Mouse (Mus musculus): Measurements from ENCODE around the gene Scamp1. TPM values are rescaled to one million over a fixed set of nuclear protein-coding genes. Genes with fewer than 3 reads are reported as not detected.

The Scamp1 gene
- polyA plus RNA-seq, 1 experiment from 2014 or later = 29.1 TPM

DNA sequence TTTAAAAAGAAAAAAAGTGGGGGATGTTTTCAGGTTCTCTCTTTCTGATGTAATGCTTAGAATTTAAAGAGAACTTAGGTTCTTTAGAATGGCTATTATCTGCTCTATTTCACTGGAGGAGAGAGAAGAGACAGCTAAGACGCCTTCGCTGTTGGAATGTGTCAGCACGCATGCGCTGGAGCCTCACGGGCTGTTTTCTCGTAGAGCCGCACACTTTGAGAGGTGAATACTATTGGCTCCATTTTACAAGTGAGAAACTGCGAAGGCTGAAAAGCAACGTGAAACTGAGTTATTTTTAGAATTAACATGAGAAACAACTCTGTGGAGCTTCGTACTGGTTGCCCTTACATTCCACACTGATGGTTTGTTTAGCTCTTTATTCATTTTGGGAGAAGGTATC lies 8.3 kb upstream of the Scamp1 start:
- Histone ChIP-seq H3K9me3 (ENCODE audit: control insufficient read depth, low read length) (no peaks in the 10 kb centered on the region), H3K27ac (ENCODE audit: low read length) (no peak overlapping the region), H3K27me3 (replicated peaks; ENCODE audit: control insufficient read depth, insufficient read depth, low read length) (no peaks in the 10 kb centered on the region), H3K4me1 (ENCODE audit: control insufficient read depth, insufficient read depth, low read length) (no peaks in the 10 kb centered on the region), H3K4me3 (ENCODE audit: low read length) (no peak overlapping the region), H3K9ac (ENCODE audit: low read depth, low read length) (no peak overlapping the region), H3K36me3 (ENCODE audit: control insufficient read depth, insufficient read depth, low read length) (no peaks in the 10 kb centered on the region), H3K4me2 (ENCODE audit: low read depth, low read length) (no peak overlapping the region)
- no peak for ATAC-seq
- WGBS = 66% methylated on average over 10 of the region's 10 CpGs

DNA sequence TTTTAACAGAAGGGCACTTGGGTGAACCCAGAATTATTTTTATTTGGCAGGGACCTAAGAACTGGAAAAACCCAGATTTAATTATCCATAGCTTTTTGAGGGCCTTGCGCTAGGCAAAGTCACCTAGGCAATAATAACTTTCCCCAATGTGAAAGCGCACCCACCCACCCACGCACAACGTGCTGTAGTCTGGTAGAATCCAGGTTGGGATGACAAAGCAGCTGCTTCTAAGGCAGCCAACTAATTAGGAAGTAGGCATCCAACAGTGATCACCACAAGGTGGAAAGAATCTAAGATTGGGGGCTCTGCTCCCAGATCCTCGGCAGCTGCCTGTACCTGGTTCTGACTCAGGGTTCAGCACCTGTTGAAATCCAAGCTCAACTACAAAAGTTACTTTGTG lies 538 bp upstream of the Scamp1 start:
- Histone ChIP-seq H3K4me1 (ENCODE audit: control insufficient read depth, insufficient read depth, low read length) (peaks cover 9% of the 10 kb centered on the region; the same call in 1 of the 2 replicates), H3K27ac (ENCODE audit: low read length) (no peak overlapping the region), H3K36me3 (ENCODE audit: control insufficient read depth, insufficient read depth, low read length) (no peaks in the 10 kb centered on the region), H3K27me3 (replicated peaks; ENCODE audit: control insufficient read depth, insufficient read depth, low read length) (no peaks in the 10 kb centered on the region), H3K4me3 (ENCODE audit: low read length) (peak overlapping the region; percentile 98), H3K9me3 (ENCODE audit: control insufficient read depth, low read length) (no peaks in the 10 kb centered on the region), H3K4me2 (ENCODE audit: low read depth, low read length) (peak overlapping the region; percentile 82), H3K9ac (ENCODE audit: low read depth, low read length) (peak overlapping the region; percentile 92; the same call in 1 of the 2 replicates)
- WGBS = 37% methylated on average over 5 of the region's 5 CpGs
- no peak for ATAC-seq

- Histone ChIP-seq H3K4me1 (ENCODE audit: control insufficient read depth, insufficient read depth, low read length) (peaks cover 9% of the 10 kb centered on the region; the same call in 1 of the 2 replicates), H3K36me3 (ENCODE audit: control insufficient read depth, insufficient read depth, low read length) (no peaks in the 10 kb centered on the region), H3K4me3 (ENCODE audit: low read length) (peak overlapping the region; percentile 98), H3K27ac (ENCODE audit: low read length) (peak overlapping the region; percentile 65), H3K9me3 (ENCODE audit: control insufficient read depth, low read length) (no peaks in the 10 kb centered on the region), H3K27me3 (replicated peaks; ENCODE audit: control insufficient read depth, insufficient read depth, low read length) (no peaks in the 10 kb centered on the region), H3K4me2 (ENCODE audit: low read depth, low read length) (peak overlapping the region; percentile 82), H3K9ac (ENCODE audit: low read depth, low read length) (peak overlapping the region; percentile 92)
- peak; percentile 72 for ATAC-seq
- under 1% methylated on average over 65 of the region's 65 CpGs for WGBS
Measured at GRCm38 (mm10) chr13:94284543-94285269, 951 bp downstream of the Scamp1 start.

DNA sequence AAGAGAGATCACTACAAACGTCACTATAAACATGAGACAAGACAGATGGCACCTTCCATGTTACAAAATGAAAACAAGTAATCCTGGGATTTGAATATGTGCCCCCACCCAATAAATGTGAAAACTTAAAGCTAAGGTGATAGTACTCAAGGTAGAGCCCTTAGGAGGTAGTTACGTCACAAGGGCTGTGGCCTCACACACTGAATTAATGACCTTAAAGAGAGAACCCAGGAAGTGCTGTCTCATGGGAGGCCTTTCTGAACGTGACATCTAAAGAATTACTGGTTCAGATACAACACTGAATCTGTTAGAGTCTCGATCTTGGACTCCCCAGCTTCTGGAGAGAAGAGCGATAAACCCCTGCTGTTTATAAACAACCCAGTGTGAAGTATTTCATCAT lies 6.2 kb downstream of the Scamp1 start:
- Histone ChIP-seq H3K4me3 (ENCODE audit: low read length) (no peak overlapping the region), H3K9me3 (ENCODE audit: control insufficient read depth, low read length) (no peaks in the 10 kb centered on the region), H3K4me1 (ENCODE audit: control insufficient read depth, insufficient read depth, low read length) (peaks cover 11% of the 10 kb centered on the region; the same call in 1 of the 2 replicates), H3K27me3 (replicated peaks; ENCODE audit: control insufficient read depth, insufficient read depth, low read length) (no peaks in the 10 kb centered on the region), H3K36me3 (ENCODE audit: control insufficient read depth, insufficient read depth, low read length) (no peaks in the 10 kb centered on the region), H3K4me2 (ENCODE audit: low read depth, low read length) (no peak overlapping the region), H3K9ac (ENCODE audit: low read depth, low read length) (no peak overlapping the region), H3K27ac (ENCODE audit: low read length) (no peak overlapping the region)
- WGBS = 49% methylated on average over 5 of the region's 5 CpGs
- ATAC-seq = no peak

GRCm38 (mm10) chr13:94271284-94271683 lies 14.4 kb downstream of the Scamp1 start:
- Histone ChIP-seq H3K9me3 (ENCODE audit: control insufficient read depth, low read length) (no peaks in the 10 kb centered on the region), H3K4me3 (ENCODE audit: low read length) (no peak overlapping the region), H3K36me3 (ENCODE audit: control insufficient read depth, insufficient read depth, low read length) (no peaks in the 10 kb centered on the region), H3K4me1 (ENCODE audit: control insufficient read depth, insufficient read depth, low read length) (peaks cover 12% of the 10 kb centered on the region), H3K9ac (ENCODE audit: low read depth, low read length) (no peak overlapping the region), H3K27me3 (replicated peaks; ENCODE audit: control insufficient read depth, insufficient read depth, low read length) (no peaks in the 10 kb centered on the region), H3K4me2 (ENCODE audit: low read depth, low read length) (no peak overlapping the region), H3K27ac (ENCODE audit: low read length) (no peak overlapping the region)
- WGBS = 89% methylated on average over 6 of the region's 6 CpGs
- ATAC-seq = no peak

DNA sequence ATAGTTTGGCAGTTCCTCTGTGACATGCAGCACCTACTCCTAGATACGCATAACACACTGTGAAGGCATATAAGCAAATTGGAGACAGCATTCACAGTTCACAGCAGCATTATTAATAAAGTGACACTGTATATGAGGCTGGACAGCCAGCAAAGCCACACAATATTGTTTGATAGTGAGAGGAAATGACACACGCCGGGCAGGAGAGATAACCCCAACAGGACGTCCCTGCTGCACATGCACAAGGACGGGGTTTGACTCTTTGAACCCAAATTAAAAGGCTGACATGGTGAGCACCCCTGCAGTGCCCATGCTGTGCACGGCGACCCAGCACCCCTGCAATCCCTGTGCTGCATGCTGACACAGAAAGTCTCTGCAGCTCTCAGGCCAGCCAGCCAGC lies 17.5 kb downstream of the Scamp1 start:
- Histone ChIP-seq H3K36me3 (ENCODE audit: control insufficient read depth, insufficient read depth, low read length) (no peaks in the 10 kb centered on the region), H3K4me3 (ENCODE audit: low read length) (no peak overlapping the region), H3K9ac (ENCODE audit: low read depth, low read length) (no peak overlapping the region), H3K27ac (ENCODE audit: low read length) (no peak overlapping the region), H3K9me3 (ENCODE audit: control insufficient read depth, low read length) (no peaks in the 10 kb centered on the region), H3K27me3 (replicated peaks; ENCODE audit: control insufficient read depth, insufficient read depth, low read length) (no peaks in the 10 kb centered on the region), H3K4me1 (ENCODE audit: control insufficient read depth, insufficient read depth, low read length) (peaks cover 15% of the 10 kb centered on the region), H3K4me2 (ENCODE audit: low read depth, low read length) (no peak overlapping the region)
- WGBS = 53% methylated on average over 7 of the region's 7 CpGs
- no peak for ATAC-seq

DNA sequence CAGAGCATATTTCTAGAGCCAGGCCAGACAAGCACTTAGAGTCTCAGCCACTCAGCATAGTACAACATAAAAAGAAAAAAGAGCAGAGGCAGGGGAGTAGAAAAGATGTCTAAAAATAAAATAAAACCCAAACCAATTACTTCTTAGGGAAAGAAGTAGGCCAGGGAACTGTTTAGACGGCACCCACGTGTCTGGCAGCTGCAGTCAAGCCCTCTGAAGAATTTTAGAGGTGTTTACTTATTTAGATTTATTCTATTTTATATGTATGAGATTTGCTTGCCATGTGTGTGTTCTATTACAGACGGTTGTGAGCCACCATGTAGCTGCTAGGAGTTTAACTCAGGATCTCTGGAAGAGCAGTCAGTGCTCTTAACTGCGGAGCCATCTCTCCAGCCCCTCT lies 18.5 kb downstream of the Scamp1 start:
- WGBS = 53% methylated on average over 4 of the region's 4 CpGs
- Histone ChIP-seq H3K4me1 (ENCODE audit: control insufficient read depth, insufficient read depth, low read length) (peaks cover 15% of the 10 kb centered on the region), H3K9me3 (ENCODE audit: control insufficient read depth, low read length) (no peaks in the 10 kb centered on the region), H3K27ac (ENCODE audit: low read length) (no peak overlapping the region), H3K36me3 (ENCODE audit: control insufficient read depth, insufficient read depth, low read length) (no peaks in the 10 kb centered on the region), H3K9ac (ENCODE audit: low read depth, low read length) (no peak overlapping the region), H3K4me2 (ENCODE audit: low read depth, low read length) (no peak overlapping the region), H3K4me3 (ENCODE audit: low read length) (no peak overlapping the region), H3K27me3 (replicated peaks; ENCODE audit: control insufficient read depth, insufficient read depth, low read length) (no peaks in the 10 kb centered on the region)
- no peak for ATAC-seq

DNA sequence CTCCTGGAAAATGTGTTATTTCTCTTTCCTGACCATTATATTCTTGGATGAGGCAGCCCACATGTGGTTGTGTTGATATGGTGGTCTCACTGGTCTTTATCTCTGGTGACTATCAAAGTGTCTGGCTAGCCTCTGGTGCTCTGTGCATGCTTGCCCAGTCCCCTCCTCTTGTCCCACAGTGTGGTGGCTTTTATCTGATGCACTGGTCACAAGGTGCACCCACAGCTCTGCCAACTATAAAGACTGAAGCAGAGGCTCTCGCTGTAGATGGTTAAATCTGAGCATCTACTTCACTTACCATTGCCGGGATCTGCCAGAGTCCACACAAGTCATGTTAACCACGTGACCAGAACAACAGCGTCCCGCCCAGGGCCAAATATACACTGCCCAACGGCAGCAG lies 19.1 kb downstream of the Scamp1 start:
- no peaks in the 10 kb centered on the region for H3K27me3 ChIP-seq (replicated peaks; ENCODE audit: control insufficient read depth, insufficient read depth, low read length)
- H3K9me3 ChIP-seq (ENCODE audit: control insufficient read depth, low read length) = no peaks in the 10 kb centered on the region
- no peaks in the 10 kb centered on the region for H3K36me3 ChIP-seq (ENCODE audit: control insufficient read depth, insufficient read depth, low read length)
- no peak overlapping the region for H3K27ac ChIP-seq (ENCODE audit: low read length)
- peaks cover 15% of the 10 kb centered on the region for H3K4me1 ChIP-seq (ENCODE audit: control insufficient read depth, insufficient read depth, low read length)
- WGBS = 73% methylated on average over 6 of the region's 6 CpGs
- no peak for ATAC-seq
- H3K9ac ChIP-seq (ENCODE audit: low read depth, low read length) = no peak overlapping the region
- H3K4me2 ChIP-seq (ENCODE audit: low read depth, low read length) = no peak overlapping the region
- H3K4me3 ChIP-seq (ENCODE audit: low read length) = no peak overlapping the region

- Histone ChIP-seq H3K27ac (ENCODE audit: low read length) (no peak overlapping the region), H3K27me3 (replicated peaks; ENCODE audit: control insufficient read depth, insufficient read depth, low read length) (no peaks in the 10 kb centered on the region), H3K4me2 (ENCODE audit: low read depth, low read length) (no peak overlapping the region), H3K9me3 (ENCODE audit: control insufficient read depth, low read length) (no peaks in the 10 kb centered on the region), H3K9ac (ENCODE audit: low read depth, low read length) (no peak overlapping the region), H3K4me1 (ENCODE audit: control insufficient read depth, insufficient read depth, low read length) (peaks cover 15% of the 10 kb centered on the region), H3K36me3 (ENCODE audit: control insufficient read depth, insufficient read depth, low read length) (no peaks in the 10 kb centered on the region), H3K4me3 (ENCODE audit: low read length) (no peak overlapping the region)
- no peak for ATAC-seq
- WGBS = 71% methylated on average over 3 of the region's 3 CpGs
Measured at GRCm38 (mm10) chr13:94265291-94265690, 20.4 kb downstream of the Scamp1 start.

DNA sequence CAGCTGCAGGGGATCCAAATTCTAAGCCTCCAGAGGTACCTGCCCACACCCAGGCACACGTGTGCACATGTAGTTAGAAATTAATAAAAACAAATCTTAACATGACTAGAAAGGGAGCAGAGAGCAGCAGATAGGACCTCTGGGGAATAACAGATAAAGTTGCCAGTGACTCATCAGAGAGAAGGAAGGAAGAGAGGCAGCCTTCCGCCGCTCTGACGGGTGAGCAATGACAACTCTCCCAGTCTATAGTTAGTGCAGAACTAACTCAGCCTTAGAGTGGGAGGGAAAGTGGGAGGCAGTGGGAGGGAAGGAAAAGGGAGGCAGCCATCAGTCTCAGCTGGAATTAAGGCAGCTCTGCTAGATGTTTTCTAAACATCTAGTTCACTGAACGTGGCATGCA lies 21.7 kb downstream of the Scamp1 start:
- H3K4me3 ChIP-seq (ENCODE audit: low read length) = no peak overlapping the region
- no peak overlapping the region for H3K27ac ChIP-seq (ENCODE audit: low read length)
- peaks cover 15% of the 10 kb centered on the region for H3K4me1 ChIP-seq (ENCODE audit: control insufficient read depth, insufficient read depth, low read length)
- H3K9me3 ChIP-seq (ENCODE audit: control insufficient read depth, low read length) = no peaks in the 10 kb centered on the region
- no peak overlapping the region for H3K9ac ChIP-seq (ENCODE audit: low read depth, low read length)
- H3K4me2 ChIP-seq (ENCODE audit: low read depth, low read length) = no peak overlapping the region
- no peaks in the 10 kb centered on the region for H3K36me3 ChIP-seq (ENCODE audit: control insufficient read depth, insufficient read depth, low read length)
- 51% methylated on average over 5 of the region's 5 CpGs for WGBS
- ATAC-seq = peak; percentile 61
- H3K27me3 ChIP-seq (replicated peaks; ENCODE audit: control insufficient read depth, insufficient read depth, low read length) = no peaks in the 10 kb centered on the region

Measured in intestine, embryonic 16.5 days (tissue).